Mouse (Mus musculus): ENCODE results near the gene Olfr1404. TPM values are rescaled to one million over a fixed set of nuclear protein-coding genes. Genes with fewer than 3 reads are reported as not detected.
"Not testable (repeated sequence)": the region's sequence is repeated elsewhere in the genome, so short reads cannot be mapped to it uniquely, and the experiment has no call there.

Gene Olfr1404
- polyA plus RNA-seq, 1 experiment from 2014 or later: not detected

GRCm38 (mm10) chr1:173216481-173216880 lies 4.3 kb downstream of the Olfr1404 start:
- no peak for DNase-seq (ENCODE audit: low spot score)
- H3K9me3 ChIP-seq (replicated peaks; ENCODE audit: low read length): no peaks in the 10 kb centered on the region
- no peaks in the 10 kb centered on the region for H3K4me1 ChIP-seq (replicated peaks; ENCODE audit: insufficient read depth, low read length)
- H3K4me3 ChIP-seq (replicated peaks; ENCODE audit: low read depth, low read length): no peak overlapping the region
- no peaks in the 10 kb centered on the region for H3K36me3 ChIP-seq (ENCODE audit: insufficient read depth, low read length)
- no peak for ATAC-seq (replicated peaks; ENCODE audit: low FRiP score, low read depth)
- no peaks in the 10 kb centered on the region for H3K27me3 ChIP-seq (ENCODE audit: insufficient read depth, low read length)
- no peak for TF ChIP-seq CTCF (IDR thresholded peaks at IDR 0.05; ENCODE audit: low read depth)
- 90% methylated on average over 3 of the region's 3 CpGs for WGBS
- H3K4me2 ChIP-seq (ENCODE audit: low read length): no peak overlapping the region
- H3K9ac ChIP-seq (ENCODE audit: low read depth, low read length): no peak overlapping the region
- no peak overlapping the region for H3K27ac ChIP-seq

GRCm38 (mm10) chr1:173227081-173227480 lies 14.9 kb downstream of the Olfr1404 start, which contains the start of gene Fcer1a:
TSS of gene Fcer1a (minus strand) at chr1:173227214.
- Histone ChIP-seq H3K27ac (no peak within 1 kb of the TSS), H3K4me2 (ENCODE audit: low read length) (no peak within 1 kb of the TSS), H3K4me3 (replicated peaks; ENCODE audit: low read depth, low read length) (no peak within 1 kb of the TSS), H3K9ac (ENCODE audit: low read depth, low read length) (no peak within 1 kb of the TSS), H3K36me3 (ENCODE audit: insufficient read depth, low read length) (no peaks in the 10 kb centered on the region), H3K4me1 (replicated peaks; ENCODE audit: insufficient read depth, low read length) (no peaks in the 10 kb centered on the region), H3K9me3 (replicated peaks; ENCODE audit: low read length) (no peaks in the 10 kb centered on the region), H3K27me3 (ENCODE audit: insufficient read depth, low read length) (no peaks in the 10 kb centered on the region)
- ATAC-seq (replicated peaks; ENCODE audit: low FRiP score, low read depth) (no peak), DNase-seq (ENCODE audit: low spot score) (no peak)
- no peak for TF ChIP-seq CTCF (IDR thresholded peaks at IDR 0.05; ENCODE audit: low read depth)
- WGBS: 81% methylated on average over 2 of the region's 2 CpGs

GRCm38 (mm10) chr1:173237004-173237403 lies 24.8 kb downstream of the Olfr1404 start:
- DNase-seq (ENCODE audit: low spot score); H3K4me1 ChIP-seq (replicated peaks; ENCODE audit: insufficient read depth, low read length); H3K4me3 ChIP-seq (replicated peaks; ENCODE audit: low read depth, low read length); H3K9ac ChIP-seq (ENCODE audit: low read depth, low read length); ATAC-seq (replicated peaks; ENCODE audit: low FRiP score, low read depth); H3K4me2 ChIP-seq (ENCODE audit: low read length); H3K27ac ChIP-seq; H3K9me3 ChIP-seq (replicated peaks; ENCODE audit: low read length); H3K36me3 ChIP-seq (ENCODE audit: insufficient read depth, low read length); H3K27me3 ChIP-seq (ENCODE audit: insufficient read depth, low read length): not testable (repeated sequence)
- 75% methylated on average over 1 of the region's 1 CpGs for WGBS

GRCm38 (mm10) chr1:173249888-173250287 lies 37.7 kb downstream of the Olfr1404 start:
- H3K27me3 ChIP-seq (ENCODE audit: insufficient read depth, low read length): no peaks in the 10 kb centered on the region
- H3K36me3 ChIP-seq (ENCODE audit: insufficient read depth, low read length): no peaks in the 10 kb centered on the region
- H3K4me2 ChIP-seq (ENCODE audit: low read length): no peak overlapping the region
- H3K9me3 ChIP-seq (replicated peaks; ENCODE audit: low read length): no peaks in the 10 kb centered on the region
- 94% methylated on average over 3 of the region's 3 CpGs for WGBS
- no peak for DNase-seq (ENCODE audit: low spot score)
- H3K9ac ChIP-seq (ENCODE audit: low read depth, low read length): no peak overlapping the region
- ATAC-seq (replicated peaks; ENCODE audit: low FRiP score, low read depth): no peak
- TF ChIP-seq CTCF (IDR thresholded peaks at IDR 0.05; ENCODE audit: low read depth): no peak
- no peaks in the 10 kb centered on the region for H3K4me1 ChIP-seq (replicated peaks; ENCODE audit: insufficient read depth, low read length)
- H3K27ac ChIP-seq: no peak overlapping the region
- H3K4me3 ChIP-seq (replicated peaks; ENCODE audit: low read depth, low read length): no peak overlapping the region

- DNase-seq (ENCODE audit: low spot score): no peak
- no peak within 1 kb of the TSS for H3K4me2 ChIP-seq (ENCODE audit: low read length)
- H3K9me3 ChIP-seq (replicated peaks; ENCODE audit: low read length): no peaks in the 10 kb centered on the region
- H3K9ac ChIP-seq (ENCODE audit: low read depth, low read length): no peak within 1 kb of the TSS
- H3K4me1 ChIP-seq (replicated peaks; ENCODE audit: insufficient read depth, low read length): no peaks in the 10 kb centered on the region
- H3K27me3 ChIP-seq (ENCODE audit: insufficient read depth, low read length): no peaks in the 10 kb centered on the region
- no peak within 1 kb of the TSS for H3K27ac ChIP-seq
- H3K36me3 ChIP-seq (ENCODE audit: insufficient read depth, low read length): no peaks in the 10 kb centered on the region
- no peak for TF ChIP-seq CTCF (IDR thresholded peaks at IDR 0.05; ENCODE audit: low read depth)
- no peak for ATAC-seq (replicated peaks; ENCODE audit: low FRiP score, low read depth)
- H3K4me3 ChIP-seq (replicated peaks; ENCODE audit: low read depth, low read length): no peak within 1 kb of the TSS
These were observed 53.5 kb downstream of the Olfr1404 start, which contains the start of gene Olfr418 for GRCm38 (mm10) chr1:173265701-173266100. TSS of gene Olfr418 (plus strand) at chr1:173266001.

Other genes with a start within 250 kb of the Olfr1404 start
- not detected in 2 replicates for gene Olfr1408, start 75.0 kb upstream of the Olfr1404 start, polyA plus RNA-seq (2015; fragmentation: Nextera tagmentation; extraction: Ambion mirVana)
- gene Olfr1406, start 21.8 kb upstream of the Olfr1404 start, polyA plus RNA-seq (2015; fragmentation: Nextera tagmentation; extraction: Ambion mirVana): not detected in 2 replicates
- gene Olfr218, start 14.6 kb upstream of the Olfr1404 start, polyA plus RNA-seq (2015; fragmentation: Nextera tagmentation; extraction: Ambion mirVana): not detected in 2 replicates
- gene Fcer1a, start 14.8 kb downstream of the Olfr1404 start, polyA plus RNA-seq (2015; fragmentation: Nextera tagmentation; extraction: Ambion mirVana): not detected in 2 replicates
- gene Olfr418, start 53.6 kb downstream of the Olfr1404 start, polyA plus RNA-seq (2015; fragmentation: Nextera tagmentation; extraction: Ambion mirVana): not detected in 2 replicates
- gene Mptx2, start 65.4 kb downstream of the Olfr1404 start, polyA plus RNA-seq (2015; fragmentation: Nextera tagmentation; extraction: Ambion mirVana): not detected in 2 replicates
- gene Ackr1, start 121.4 kb downstream of the Olfr1404 start, polyA plus RNA-seq (2015; fragmentation: Nextera tagmentation; extraction: Ambion mirVana): 0.13 and 0.15 TPM in 2 replicates
- 2.9 and 3.5 TPM in 2 replicates for gene Aim2, start 138.5 kb downstream of the Olfr1404 start, polyA plus RNA-seq (2015; fragmentation: Nextera tagmentation; extraction: Ambion mirVana)
- 0.28 and 0.41 TPM in 2 replicates for gene Cadm3, start 155.3 kb downstream of the Olfr1404 start, polyA plus RNA-seq (2015; fragmentation: Nextera tagmentation; extraction: Ambion mirVana)

Data from kidney, postnatal 0 days (tissue).